Mouse (Mus musculus) central nervous system, embryonic 18 days (tissue): ENCODE data around the gene Nhlrc4. TPM values are rescaled to one million over a fixed set of nuclear protein-coding genes. Genes with fewer than 3 reads are reported as not detected.

Source experiments
- polyA plus RNA-seq: library from polyadenylated mRNA; depleted of rRNA; stranded (reverse); fragments of >200 nt; gene quantifications from 2 replicates; pipeline ENCODE4 v1.2.3, GENCODE M21; 2012; rRNA removed

The Nhlrc4 gene
- polyA plus RNA-seq: 0.29 and 0.44 TPM in 2 replicates

DNA sequence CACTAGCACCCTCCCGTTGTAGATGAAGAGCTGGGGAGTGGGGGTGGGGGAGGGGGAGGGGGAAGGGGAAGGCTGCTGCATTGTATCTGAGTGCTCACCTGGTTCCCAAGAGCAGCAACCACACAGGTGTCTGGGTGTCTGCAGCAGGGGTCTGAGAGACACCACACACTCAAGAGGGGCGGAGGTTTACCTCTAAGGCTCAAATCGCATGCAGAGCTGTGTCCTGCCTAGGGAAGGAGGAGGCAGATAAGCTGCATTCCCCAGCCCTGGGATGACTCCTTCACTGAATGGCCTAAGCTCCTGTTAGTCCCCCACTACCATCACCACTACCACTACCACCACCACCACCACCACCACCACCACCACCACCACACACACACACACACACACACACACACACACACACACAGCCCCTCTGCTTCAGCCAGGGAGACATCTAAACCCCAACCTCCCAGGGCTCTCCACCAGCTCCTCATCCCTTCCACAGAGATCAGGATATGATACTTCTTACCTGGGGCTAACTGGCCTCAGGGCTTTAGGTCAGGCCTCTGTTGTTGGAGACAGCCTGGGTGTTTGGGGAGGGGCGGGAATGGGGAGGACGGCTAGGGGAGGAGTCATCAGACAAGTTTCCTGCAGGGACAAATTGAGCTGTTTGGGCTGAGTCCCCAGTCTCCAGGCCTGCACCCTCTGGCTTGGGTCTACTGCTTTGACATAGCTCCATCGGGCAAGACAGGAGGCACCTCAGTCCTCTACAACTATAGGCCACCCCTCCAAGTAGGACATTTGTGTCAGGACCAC is at the start of gene Nhlrc4, which contains the start of gene Pigq:
Gene Nhlrc4 (minus strand): TSS at position 596 of the 798 bp plus-strand sequence.
Gene Pigq (minus strand): TSS at position 571 of the 798 bp plus-strand sequence.

DNA sequence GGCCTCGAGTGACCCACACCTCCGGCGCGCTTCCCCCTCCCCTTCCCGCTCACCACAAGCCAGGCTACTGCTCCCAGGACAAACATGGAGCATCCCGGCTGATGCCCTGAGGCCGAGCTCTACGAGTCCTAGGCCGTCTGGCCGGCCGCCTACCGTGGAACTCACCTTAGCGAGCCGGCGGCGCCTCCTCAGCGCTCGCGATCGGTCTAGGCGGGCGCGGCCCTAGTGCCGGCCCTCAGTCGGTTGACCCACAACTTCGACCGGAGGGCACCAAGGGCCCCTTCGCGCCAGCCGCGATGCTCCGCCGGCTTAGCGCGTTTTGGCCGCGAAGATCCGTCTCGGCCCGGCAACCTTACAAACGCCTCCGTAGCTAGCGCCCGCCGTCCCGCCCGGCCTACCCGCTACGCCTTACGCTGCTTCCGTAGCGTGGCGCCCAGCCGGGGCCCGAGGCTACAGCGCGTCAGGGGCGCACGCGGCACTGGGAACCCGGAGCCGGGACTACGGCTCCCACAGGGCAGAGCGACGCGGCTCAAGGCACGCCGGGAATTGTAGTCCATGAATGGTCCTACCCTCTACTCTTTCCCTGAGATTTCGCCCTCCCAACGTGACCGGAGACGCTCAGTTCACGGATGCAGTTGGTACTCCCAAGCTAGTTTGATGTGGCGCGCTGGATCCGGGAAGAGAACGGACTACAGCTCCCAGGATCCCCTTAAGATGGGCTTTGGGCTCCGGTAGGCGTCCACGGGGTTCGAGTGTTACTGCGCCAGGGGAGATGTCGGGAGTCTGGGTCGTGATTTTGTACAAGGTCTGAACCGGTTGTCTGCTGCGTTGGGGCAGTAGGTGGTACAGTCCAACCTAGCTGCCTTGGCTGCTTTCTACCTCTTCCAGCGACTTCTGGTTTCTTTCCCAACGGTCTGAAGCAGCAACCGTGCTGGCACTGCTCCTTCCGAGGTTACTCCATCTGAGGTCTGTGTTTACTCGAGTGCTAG is 40.8 kb upstream of the Nhlrc4 start, which contains the start of gene Capn15:
Gene Capn15 (minus strand): TSS at position 491 of the 989 bp plus-strand sequence.

DNA sequence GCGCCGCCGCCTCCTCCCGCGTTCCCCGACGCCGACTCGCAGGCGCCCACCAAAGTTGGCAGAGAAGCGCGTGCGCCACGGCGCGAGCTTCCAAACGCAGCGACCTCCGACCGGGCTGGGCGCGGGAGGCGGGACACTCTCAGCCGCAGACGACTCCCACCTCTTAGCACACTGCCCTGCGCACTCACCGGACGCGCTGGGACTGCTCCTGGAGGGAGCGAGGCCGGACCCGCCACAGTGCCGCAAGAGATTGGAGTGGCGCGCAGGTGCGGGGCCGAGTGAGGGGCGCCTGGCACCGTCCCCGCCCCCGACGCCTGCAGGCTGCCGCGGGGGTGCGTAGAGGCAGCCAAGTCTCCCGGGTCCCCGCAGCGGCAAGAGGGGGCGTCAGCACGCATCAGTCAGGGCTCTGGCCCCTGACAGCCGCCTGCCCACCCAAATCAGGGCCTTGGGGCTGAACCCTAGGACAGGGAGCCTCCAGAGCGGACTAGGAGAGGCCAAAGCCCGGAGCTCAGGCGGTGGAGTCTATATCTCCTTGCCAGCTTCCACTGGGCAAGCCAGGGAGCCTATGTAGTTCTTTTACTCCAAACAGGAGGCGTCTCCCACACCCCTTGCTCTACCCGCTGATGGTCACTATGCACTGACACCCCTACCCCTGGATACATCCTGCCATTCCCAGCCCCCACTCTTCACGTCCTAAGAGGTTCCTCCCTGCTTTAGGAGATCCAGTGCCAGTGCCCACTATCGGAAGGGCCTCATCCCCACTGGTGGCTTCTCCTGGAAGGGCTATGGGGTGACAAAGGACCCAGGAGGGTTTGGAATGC is 7.3 kb upstream of the Nhlrc4 start, which contains the start of gene A930017K11Rik:
Gene A930017K11Rik (minus strand): TSS at position 763 of the 821 bp plus-strand sequence.

DNA sequence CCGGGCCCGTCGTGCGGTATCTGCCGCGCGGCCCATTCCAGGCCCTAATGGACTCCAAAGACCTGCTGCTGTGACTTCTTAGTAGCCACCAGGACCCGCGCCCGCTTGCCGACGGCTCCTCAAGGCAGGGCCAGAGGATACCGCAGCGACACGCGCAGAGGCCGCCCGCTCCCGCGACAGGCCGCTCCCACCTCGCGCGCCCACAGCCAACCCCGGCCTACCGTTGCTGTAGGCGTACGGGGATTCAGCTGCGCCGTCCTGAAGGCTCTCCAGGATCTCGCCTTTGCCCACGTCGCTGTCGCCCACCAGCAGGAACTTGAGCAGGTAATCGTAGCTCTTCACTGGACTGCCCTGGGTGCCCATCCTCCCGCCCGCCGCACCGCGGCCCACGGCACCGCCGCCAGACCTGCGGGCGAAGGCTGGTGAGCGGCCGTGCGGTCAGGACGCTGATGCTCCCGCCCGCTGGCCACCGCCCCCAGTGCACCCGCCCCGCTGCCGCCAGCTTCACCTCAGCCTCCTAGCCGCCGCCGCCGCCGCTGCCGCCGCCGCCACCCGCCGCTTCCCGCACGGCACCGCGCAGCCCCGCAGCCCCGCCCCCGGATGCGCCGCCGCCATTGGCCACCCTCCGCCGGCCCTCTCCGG is 25.5 kb downstream of the Nhlrc4 start, which contains the start of gene Rab40c:
Gene Rab40c (minus strand): TSS at position 584 of the 642 bp plus-strand sequence.

Other genes with a start within 250 kb of the Nhlrc4 start
- gene Gng13, start 227.8 kb downstream of the Nhlrc4 start, polyA plus RNA-seq: 8.3 and 8.7 TPM in 2 replicates
- gene Chtf18, start 217.5 kb downstream of the Nhlrc4 start, polyA plus RNA-seq: 5.9 and 6.7 TPM in 2 replicates
- gene Rpusd1, start 217.3 kb downstream of the Nhlrc4 start, polyA plus RNA-seq: 47.6 and 50.8 TPM in 2 replicates
- gene Mslnl, start 208.9 kb downstream of the Nhlrc4 start, polyA plus RNA-seq: 0.15 and 0.17 TPM in 2 replicates
- 1.6 and 32.1 TPM in 2 replicates for gene Msln, start 190.6 kb downstream of the Nhlrc4 start, polyA plus RNA-seq
- gene Narfl, start 171.2 kb downstream of the Nhlrc4 start, polyA plus RNA-seq: 26.8 and 27.4 TPM in 2 replicates
- gene Haghl, start 159.3 kb downstream of the Nhlrc4 start, polyA plus RNA-seq: 211 and 212 TPM in 2 replicates
- 0.12 and 0.13 TPM in 2 replicates for gene Ccdc78, start 158.4 kb downstream of the Nhlrc4 start, polyA plus RNA-seq
- 106 and 118 TPM in 2 replicates for gene Fam173a, start 152.1 kb downstream of the Nhlrc4 start, polyA plus RNA-seq
- gene AC134908.4, start 149.3 kb downstream of the Nhlrc4 start, polyA plus RNA-seq: 0.33 and 0.57 TPM in 2 replicates
- 90.6 and 111 TPM in 2 replicates for gene Metrn, start 147.8 kb downstream of the Nhlrc4 start, polyA plus RNA-seq
- 79.5 and 95.0 TPM in 2 replicates for gene Fbxl16, start 135.9 kb downstream of the Nhlrc4 start, polyA plus RNA-seq
- gene Wdr24, start 121.3 kb downstream of the Nhlrc4 start, polyA plus RNA-seq: 42.3 and 44.7 TPM in 2 replicates
- gene Jmjd8, start 116.1 kb downstream of the Nhlrc4 start, polyA plus RNA-seq: 61.3 and 66.9 TPM in 2 replicates
- gene Stub1, start 111.6 kb downstream of the Nhlrc4 start, polyA plus RNA-seq: 297 and 308 TPM in 2 replicates
- gene Rhbdl1, start 107.7 kb downstream of the Nhlrc4 start, polyA plus RNA-seq: 105 and 106 TPM in 2 replicates
- 37.0 and 39.2 TPM in 2 replicates for gene Gm20683, start 103.2 kb downstream of the Nhlrc4 start, polyA plus RNA-seq
- 95.8 and 96.0 TPM in 2 replicates for gene Rhot2, start 100.1 kb downstream of the Nhlrc4 start, polyA plus RNA-seq
- gene Wdr90, start 83.5 kb downstream of the Nhlrc4 start, polyA plus RNA-seq: 46.9 and 49.8 TPM in 2 replicates
- gene Mcrip2, start 76.2 kb downstream of the Nhlrc4 start, polyA plus RNA-seq: 20.1 and 21.8 TPM in 2 replicates
- gene Mettl26, start 69.9 kb downstream of the Nhlrc4 start, polyA plus RNA-seq: 67.4 and 73.2 TPM in 2 replicates
- 0.39 and 0.40 TPM in 2 replicates for gene Wfikkn1, start 64.1 kb downstream of the Nhlrc4 start, polyA plus RNA-seq
- 88.6 and 89.3 TPM in 2 replicates for gene Rab40c, start 25.2 kb downstream of the Nhlrc4 start, polyA plus RNA-seq
- gene Pigq, start within 50 bp of the Nhlrc4 start, polyA plus RNA-seq: 107 and 111 TPM in 2 replicates
- gene A930017K11Rik, start 7.6 kb upstream of the Nhlrc4 start, polyA plus RNA-seq: 0.62 and 1.1 TPM in 2 replicates
- gene Capn15, start 40.8 kb upstream of the Nhlrc4 start, polyA plus RNA-seq: 38.4 and 38.8 TPM in 2 replicates
- gene Rab11fip3, start 124.6 kb upstream of the Nhlrc4 start, polyA plus RNA-seq: 58.8 and 66.0 TPM in 2 replicates
- 34.1 and 34.8 TPM in 2 replicates for gene Decr2, start 145.4 kb upstream of the Nhlrc4 start, polyA plus RNA-seq
- gene Nme4, start 150.6 kb upstream of the Nhlrc4 start, polyA plus RNA-seq: 24.6 and 25.0 TPM in 2 replicates
- 9.5 and 10.5 TPM in 2 replicates for gene Tmem8, start 168.3 kb upstream of the Nhlrc4 start, polyA plus RNA-seq
- gene Mrpl28, start 178.5 kb upstream of the Nhlrc4 start, polyA plus RNA-seq: 100 and 106 TPM in 2 replicates
- gene Axin1, start 193.7 kb upstream of the Nhlrc4 start, polyA plus RNA-seq: 24.1 and 24.8 TPM in 2 replicates